Mouse (Mus musculus) gastrocnemius, postnatal 25 days (tissue): Measurements from ENCODE around the gene Fibcd1. TPM values are rescaled to one million over a fixed set of nuclear protein-coding genes. Genes with fewer than 3 reads are reported as not detected.

Experiments
- DNase-seq: peaks from one replicate; pipeline ENCODE4 v3.0.0; 2022
- total RNA-seq, 2 experiments: library from RNA; stranded (reverse); gene quantifications; 1 replicate in 1 of 2; 2 replicates in 1 of 2; pipeline ENCODE4 v1.2.3; 2021

Gene Fibcd1
- total RNA-seq, 2 experiments from 2014 or later: not detected

DNA sequence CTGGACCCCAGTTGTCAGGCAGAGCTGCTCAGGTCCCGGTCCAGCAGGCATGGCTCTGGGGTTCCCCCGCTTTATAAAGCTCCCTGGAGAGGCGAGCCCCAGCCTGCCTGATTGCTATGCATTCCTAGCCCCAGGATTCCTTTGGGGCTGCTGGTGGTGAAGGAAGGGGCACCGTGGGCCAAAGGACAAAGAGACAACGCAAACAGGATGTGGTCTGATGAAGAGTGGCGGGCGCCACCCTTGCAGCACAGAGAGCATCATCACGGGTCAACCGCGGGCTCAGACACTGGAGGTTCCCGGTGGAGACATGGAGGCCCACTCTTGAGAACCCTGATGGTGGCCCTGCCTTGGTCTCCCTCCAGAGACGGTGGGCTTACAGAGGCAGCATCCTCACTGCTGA, 35.4 kb downstream of the Fibcd1 start, which contains the start of gene Qrfp:
Qrfp (minus strand) TSS at position 137 of the 400 bp plus-strand sequence.
- no peak for DNase-seq

DNA sequence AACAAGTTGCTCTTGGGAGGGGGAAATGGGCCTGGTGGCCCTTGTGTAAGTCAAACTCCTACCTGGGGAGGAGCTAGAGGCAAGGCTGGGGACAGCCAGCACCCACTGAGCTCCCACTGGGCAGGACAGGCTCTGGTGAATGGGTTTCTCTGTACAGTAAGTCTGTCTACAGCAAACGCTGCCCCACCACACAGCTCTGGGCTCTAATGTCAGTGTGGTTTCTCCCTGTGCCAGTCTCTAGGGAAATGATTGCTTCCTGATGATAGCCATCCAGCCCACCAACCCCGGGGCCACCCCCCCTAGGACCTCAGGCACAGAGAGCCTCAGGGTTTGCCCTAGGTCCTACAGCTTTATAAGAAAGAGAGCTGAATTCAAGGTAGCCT, 36.5 kb downstream of the Fibcd1 start:
- no peak for DNase-seq

DNA sequence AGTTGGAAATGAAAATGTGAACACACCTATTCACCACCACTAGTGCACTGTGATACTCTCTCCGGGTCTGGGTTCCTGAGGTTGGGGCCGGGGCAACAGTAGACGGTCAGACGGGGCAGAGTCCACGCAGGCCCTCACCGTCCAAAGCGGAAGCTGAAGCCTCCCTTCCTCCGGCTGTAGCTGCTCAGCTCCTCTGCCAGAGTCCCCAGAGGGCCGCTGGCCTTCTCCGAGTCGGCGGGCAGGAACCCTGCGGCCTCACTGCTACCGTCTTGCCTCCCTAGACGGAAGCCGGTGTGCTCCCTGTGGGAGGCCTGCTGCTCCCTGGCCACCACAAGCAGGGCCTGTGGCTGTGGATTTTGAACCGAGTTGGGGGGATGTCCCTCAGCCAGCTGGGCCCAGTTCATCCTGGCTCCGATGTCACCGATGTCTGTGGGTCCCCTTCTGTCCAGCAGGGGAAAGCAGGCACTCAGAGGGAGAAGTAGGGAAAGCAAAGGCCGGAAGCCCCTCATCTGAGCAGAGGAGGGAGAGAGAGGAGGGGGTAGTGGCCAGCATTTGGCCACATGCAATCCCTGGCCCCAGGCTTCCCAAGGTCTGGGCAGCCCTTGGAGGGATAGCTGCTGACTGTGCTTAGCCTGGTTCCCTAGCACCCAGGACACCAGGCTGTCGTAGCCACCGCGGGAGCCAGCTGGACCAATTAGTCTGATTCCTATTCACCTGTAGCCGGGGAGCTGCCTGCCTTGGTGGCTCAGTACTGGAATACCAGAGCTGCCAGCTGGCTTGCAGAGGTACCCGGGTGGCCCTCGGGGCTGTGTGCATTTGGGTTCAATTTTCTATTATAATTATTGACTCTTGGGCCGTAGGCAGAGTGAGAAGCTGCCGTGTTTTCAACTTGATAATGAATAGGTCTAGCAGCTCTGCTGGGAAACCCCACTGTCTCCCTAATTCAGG, 37.1 kb downstream of the Fibcd1 start:
- DNase-seq: no peak

DNA sequence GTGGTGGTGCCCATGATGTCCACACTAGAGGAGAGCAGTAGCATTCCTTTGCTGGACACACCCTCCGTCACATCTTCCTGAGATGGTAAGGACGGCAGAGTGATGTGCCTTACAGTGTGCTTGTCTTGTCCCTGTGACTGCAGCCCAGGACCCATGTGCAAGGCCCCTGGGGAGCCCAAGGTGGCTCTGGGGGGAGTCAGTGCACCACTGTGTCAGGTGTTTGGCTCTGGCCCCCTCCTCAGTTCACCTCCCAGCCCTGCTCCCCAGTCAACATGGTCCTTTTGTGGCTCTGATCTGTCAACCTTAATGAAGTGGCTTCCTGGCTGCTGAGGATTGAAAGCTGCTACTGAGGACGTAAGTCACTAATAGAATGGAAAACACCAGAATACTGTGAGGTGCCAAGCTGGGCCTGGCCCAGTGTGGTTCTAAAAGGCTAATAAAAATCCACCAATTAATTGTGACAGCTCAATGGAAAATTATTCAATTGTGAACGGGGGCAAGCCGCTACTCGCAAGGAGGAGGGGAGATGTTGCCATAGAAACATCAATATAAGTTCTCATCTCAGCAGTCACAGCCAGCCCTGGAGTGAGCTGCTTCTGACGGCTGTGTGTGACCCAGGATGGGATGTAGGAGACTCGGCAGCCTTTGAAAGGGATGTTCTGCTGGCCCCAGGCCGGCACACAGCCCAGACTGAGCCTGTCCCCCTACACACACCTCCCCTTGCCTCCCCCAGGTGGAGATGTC, 39.0 kb downstream of the Fibcd1 start:
- no peak for DNase-seq

DNA sequence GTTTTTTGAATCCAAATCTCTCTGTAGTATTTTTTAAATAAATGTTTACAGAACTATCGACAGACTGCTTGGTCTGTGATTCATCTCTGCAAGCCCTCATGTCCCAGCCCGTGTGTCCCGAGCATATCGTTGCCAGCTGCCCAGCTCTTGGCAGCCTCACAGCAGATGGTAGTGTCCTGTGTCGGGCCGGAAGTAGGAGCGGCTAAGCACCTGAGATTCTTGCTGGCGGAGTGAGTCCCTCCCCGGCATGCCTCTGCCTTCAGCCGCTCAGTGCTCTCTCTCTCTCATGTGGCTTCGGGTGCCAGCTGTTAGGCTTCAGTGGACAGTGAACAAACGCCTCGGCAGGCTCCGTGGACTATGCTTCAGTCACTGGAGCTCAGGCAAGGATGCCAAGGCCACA, 42.3 kb downstream of the Fibcd1 start:
- no peak for DNase-seq

DNA sequence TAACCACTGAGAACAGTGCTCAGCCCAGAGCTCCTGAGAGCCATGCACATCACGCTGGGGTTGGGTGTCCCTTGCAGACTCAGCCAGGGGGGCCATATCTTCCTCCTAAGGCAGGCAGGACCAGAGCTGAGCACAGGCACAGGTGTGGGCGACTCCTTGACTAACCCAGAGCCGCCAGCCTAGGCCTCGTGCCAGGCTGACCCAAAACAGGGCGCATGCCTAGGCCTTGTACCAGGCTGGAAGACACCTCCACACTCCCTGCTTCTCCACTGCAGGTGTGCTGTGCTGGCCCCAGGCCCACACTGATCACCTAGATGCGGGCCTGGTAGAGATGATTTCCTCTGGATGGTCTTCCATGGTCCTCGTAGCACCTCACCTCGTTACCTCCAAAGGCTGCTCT, 43.0 kb downstream of the Fibcd1 start:
- no peak for DNase-seq

DNA sequence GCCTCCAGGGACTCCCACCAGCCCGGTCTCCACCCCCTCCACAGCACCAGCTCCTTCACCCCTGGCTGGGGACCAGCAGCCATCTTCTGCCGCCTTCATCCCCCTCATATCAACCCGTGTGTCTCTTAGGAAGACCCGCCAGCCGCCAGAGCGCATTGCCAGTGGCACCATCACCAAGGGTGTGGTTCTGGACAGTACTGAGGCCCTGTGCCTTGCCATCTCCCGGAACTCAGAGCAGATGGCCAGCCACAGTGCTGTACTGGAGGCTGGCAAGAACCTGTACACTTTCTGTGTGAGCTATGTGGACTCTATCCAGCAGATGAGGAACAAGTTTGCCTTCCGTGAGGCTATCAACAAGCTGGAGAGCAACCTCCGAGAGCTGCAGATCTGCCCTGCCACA, 44.4 kb downstream of the Fibcd1 start:
- no peak for DNase-seq

DNA sequence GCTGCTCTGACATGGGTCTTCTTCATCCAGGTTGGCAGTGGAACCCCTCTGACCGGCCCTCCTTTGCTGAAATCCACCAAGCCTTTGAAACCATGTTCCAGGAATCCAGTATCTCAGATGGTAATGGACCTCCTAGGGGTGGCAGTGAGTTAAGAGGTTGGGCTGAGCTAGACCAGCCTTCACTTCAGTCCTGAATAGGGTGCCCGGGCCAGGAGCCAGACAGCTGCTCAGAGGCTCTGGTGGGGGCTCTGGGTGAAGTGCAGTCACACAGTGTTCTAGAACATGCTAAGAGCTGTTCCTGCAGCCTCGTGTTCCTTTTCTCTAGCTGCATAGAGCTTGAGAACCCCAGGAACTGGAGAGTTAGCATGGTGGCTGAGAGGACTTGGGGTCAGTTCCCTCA, 48.9 kb downstream of the Fibcd1 start:
- peak; percentile 64 for DNase-seq

DNA sequence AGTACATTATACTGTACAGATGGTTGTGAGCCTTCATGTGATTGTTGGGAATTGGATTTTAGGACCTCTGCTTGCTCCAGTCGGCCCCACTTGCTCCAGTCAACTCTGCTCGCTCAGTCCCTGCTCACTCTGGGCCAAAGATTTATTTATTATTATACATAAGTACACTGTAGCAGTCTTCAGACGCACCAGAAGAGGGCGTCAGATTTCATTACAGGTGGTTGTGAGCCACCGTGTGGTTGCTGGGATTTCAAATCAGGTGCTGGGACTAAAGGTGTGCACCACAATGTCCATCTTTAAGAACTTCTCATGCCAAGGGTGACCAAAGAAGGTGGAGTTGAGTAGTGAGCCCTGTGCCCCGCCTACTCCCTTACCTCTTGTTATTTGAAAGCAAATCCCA, 53.2 kb downstream of the Fibcd1 start:
- DNase-seq: no peak

DNA sequence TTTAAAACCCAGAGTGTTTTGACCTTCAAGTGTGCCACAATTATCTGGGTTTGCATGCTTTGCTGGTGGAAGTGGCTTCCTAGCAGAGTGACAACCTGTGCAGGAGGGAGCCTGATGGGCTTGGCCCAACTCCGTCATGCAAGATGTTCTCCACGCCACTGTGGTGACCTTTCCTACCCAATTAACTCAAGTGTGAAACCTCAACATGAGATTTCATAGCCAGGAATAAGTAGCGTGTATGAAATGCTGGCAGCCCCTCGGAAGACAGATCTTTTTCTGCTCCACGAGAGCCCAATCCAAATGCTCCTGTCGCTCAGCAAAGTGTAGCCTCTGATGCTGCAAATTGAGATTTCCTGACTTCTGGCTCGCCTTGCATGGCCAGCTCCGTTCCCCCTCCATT, 54.5 kb downstream of the Fibcd1 start:
- no peak for DNase-seq

DNA sequence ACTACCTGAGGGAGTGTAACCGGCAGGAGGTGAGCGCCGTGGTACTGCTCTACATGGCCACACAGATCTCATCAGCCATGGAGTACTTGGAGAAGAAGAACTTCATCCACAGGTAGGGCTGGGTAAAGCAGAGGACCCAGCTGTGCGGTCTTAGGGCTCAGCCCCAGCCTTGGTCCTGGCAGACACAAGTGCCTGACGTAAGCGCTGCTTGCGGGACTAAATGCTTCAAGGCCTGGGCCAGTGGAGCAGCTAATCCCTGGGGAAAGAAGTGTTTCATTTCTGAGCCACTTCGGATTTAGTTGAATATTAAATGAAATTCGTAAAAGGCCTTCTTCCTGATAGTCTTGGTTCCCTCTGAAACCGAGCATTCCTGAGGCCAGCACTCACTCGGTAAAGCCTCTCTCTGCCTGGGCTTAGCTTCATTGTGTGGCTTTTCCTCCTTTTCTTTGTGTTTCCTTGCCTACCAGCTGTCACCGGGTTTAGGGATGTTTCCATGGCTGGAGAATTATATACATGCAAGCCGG, 55.0 kb downstream of the Fibcd1 start:
- no peak for DNase-seq

DNA sequence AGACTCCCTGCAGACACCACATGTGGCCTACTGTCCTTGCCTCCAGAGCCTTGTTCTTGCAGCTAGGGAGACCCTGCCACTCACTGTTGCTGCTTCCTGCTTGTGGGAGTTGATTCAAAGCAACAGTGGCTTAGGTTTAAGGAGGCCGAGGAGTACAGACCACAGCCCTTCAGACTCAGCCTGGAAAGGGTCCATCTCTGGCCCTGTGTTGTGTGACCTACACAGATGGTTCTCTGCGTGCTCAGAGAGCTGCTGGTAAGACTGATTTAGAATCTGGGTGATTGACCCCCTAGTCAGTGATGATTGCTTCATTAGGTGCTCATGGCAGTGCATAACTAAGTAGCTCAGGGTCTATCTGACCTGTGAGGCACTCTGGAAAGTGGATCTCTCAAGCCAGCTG, 56.6 kb downstream of the Fibcd1 start:
- no peak for DNase-seq

DNA sequence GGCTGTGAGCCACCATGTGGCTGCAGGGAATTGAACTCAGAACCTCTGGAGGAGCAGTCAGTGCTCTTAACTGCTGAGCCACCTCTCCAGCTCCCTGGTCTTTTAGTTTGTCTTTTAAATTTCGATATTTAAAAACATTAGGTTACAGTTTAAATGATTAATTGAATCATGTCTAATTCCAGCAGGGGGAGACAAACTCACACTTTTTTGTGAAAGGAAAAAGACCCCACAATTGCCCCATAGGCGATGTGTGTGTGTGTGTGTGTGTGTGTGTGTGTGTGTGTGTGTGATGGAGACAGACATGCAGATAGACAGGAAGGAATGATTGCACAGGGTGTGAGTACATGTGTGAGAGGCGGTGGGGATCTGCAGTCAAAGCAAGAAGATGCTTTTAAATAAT, 57.6 kb downstream of the Fibcd1 start:
- DNase-seq: no peak

DNA sequence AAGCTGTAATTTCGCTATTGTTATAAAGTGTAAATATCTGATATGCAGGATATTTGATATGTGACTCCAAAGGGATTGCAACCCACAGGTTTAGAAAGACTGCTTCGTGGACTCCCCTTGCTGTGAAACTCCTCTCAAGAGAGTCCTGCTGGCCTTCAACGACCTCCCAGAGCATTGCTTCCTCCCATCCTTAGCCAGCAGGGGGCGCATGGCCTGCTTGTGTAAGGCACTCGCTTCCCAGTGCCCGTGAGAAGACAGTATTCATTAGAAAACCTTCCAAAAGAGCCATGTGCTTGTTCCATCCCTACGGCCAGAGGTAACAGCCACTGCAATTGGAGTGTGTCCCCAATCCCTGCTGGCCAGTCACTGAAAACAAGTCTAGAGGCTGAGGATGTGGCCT, 58.8 kb downstream of the Fibcd1 start:
- peak; percentile 43 for DNase-seq

DNA sequence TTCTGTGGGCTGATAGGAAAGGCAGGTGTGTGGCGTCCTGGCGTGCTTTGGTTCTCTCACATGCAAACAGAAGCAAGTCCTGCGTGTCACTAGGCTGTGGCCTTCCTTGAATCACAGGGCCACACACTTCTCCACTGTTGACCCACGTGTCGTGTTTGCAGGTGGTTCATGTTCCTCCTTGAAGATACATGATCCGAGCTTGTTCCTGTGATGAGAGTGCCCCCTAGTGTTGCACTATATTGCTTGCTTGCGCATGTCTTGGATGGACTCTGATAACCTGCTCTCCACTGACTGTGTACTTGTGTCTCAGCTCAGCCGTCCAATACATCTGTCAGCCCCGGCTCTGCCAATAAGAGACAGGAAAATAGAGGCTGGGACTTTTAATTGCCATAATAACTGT, 60.7 kb downstream of the Fibcd1 start:
- peak; percentile 69 for DNase-seq

DNA sequence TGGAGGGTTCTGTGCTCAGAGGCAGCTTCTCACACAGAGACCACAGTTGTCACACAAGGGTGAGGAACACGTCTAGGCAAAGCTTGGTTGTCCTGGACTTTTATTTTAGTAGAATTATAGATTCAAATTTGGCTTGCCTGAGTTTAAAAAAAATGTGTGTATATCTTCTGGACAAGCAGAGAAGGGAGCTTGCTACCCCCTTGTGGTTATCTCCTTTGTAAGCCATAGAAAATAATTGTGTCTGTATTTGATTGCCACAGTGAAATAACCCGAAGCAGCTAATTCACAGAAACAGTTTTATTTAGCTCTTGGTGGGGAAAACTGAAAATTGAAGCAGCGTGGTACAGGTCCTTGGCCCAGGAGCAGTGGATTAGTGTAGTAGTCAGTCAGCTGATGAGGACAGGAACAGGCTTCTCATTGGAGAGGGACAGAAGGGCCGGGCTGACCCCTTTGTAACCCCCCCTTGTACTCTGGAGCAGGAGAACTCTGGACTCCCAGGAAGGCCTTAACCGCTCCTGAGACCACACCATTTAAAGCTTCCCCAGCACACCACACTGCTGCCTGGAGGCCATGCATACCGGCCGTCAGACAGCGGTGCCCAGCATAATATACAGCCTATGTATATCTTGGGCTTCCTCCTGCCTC, 62.7 kb downstream of the Fibcd1 start:
- no peak for DNase-seq

DNA sequence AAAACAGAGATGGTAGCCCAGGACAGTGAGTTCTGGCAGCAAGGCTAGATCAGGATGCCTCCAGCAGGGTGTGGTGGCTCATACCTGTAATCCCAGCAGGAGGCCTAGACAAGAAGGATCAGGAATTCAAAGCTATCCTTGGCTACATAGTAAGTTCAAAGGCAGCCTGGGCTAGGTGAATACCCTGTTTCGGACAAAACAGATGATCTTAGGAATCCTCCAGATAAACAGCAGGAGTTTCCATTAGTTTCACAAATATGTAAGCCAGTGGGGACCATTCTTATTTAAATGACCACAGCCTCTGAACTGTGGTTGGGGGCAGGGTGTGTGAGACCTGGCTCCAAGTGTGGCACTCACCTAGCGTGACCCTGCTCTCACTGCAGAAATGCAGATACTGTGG, 66.5 kb downstream of the Fibcd1 start:
- DNase-seq: no peak

DNA sequence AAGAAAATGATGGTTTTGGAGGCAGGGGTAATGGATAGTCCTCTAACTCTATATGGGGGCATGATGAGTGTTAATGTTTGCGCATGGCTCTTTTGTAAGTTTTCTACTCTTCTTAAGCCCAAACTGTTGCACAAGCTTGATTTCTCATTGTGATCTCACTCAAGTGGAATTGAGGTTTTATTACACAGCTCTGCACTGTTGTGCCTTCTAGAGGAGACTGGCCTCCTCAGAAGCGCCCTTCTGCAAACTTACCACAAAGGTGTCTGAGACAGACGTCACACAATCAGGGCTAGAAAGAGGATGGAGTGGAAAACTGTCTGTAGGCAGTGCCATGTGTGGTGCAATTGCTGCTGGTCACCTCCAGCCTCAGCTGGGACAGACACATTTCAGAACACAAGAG, 69.3 kb downstream of the Fibcd1 start:
- DNase-seq: no peak

DNA sequence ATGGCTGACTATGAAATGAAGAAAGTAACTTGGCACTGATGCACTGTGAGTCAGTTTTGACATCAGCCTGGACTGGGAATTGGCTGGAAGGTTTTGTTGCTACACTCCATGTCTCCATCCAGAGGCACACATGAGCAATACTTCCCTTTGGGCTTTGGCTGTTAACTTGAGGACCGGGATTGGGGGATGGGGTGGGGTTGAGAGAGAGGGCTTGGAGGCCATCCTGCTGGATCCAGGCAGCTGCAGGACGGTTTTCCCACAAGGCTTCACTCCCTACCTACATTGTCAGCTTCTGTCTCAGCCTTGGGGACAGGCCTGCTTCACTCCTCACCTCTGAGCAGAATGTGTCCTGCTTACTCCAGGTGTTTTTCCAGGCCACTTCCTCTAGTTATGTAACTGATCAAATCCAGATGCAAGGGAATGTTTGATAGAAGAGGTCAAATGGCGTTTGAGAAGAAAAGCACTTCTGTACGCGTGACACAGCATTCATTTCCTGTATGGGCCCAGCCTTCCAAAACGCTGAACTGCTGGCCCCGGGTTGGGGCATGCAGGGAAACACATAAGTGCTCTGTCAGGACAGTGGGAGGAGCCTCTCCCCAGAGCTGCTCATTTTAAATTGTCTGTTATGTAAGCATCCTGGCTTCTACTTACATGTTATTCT, 74.9 kb downstream of the Fibcd1 start:
- peak; percentile 88 for DNase-seq

DNA sequence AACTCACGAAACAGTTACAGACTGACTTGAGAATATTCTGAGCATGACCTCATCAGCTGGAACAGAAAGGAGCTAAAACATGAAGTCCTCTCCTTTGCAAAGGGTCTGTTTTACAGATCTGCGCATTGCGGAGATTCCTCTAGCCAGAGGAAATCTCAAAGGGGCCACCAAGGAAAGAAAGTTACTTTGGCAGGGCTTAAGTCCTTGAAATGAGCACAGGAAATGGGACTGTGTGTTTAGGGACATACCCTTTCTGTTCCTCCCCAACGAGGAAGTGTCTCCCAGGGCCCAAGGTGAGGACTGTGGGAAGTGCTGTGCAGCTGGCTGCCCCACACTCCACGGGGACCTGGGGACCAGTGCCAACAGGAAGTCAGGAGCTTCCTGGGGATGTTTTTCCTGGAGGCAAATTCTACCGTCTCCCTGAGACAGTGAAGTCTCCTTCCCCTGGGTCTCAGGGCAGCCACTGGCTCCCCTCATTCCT, 76.1 kb downstream of the Fibcd1 start:
- DNase-seq: peak; percentile 72

DNA sequence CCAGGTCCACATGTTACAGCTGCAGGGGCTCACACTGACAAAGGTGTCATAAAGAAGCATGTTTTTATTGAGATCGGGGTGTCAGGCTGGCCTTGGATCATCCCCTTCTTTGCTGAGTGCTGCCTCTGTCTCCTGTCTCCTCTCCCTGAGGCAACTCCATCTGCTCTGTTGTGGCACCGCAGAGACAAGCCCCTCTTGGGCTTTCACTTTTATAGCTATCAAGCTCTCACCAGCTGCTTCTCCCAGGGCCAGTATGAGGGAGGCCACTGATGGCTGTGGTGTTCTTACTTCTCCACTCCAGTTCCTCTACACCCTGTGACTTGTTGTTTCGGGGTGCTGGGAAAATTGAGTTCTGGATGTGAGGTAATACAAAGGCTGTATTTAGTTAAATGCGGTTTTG, 76.7 kb downstream of the Fibcd1 start:
- no peak for DNase-seq

DNA sequence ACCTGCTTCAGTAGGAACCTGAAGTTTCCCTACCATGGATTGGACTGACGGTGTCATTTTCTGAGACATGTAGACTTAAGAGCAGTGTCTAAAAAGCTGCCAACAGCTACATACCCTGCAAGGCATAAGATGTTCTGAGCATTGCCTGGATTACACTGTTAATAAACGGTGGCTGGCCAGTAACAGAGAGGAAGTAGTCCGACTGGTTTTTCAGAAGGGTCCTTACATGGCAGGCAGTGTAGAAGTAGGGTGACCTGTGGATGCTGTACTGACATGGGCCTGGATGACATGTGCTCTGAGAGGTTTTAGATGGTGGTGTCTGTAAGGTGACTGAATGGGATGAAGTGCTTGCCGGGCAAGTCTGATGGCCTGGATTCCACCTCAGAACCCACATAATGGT, 78.0 kb downstream of the Fibcd1 start:
- no peak for DNase-seq
